Mouse (Mus musculus) bone marrow macrophage, adult 2 months (primary cell): ENCODE results near the gene Paxbp1. TPM values are rescaled to one million over a fixed set of nuclear protein-coding genes. Genes with fewer than 3 reads are reported as not detected.

Experiments used
- H3K27ac ChIP-seq: 2 replicates; pipeline ENCODE4 v1.5.1; 2012; ENCODE audit warnings: low read depth, low read length; ENCODE audit not compliant: insufficient read depth
- H3K4me1 ChIP-seq: 2 replicates; pipeline ENCODE4 v1.6.1; 2012; ENCODE audit warnings: low read length; ENCODE audit not compliant: control insufficient read depth, insufficient read depth
- H3K4me3 ChIP-seq: 2 replicates; pipeline ENCODE4 v1.5.1; 2012; ENCODE audit warnings: mild to moderate bottlenecking, low read length, moderate library complexity; ENCODE audit not compliant: insufficient read depth
- CTCF ChIP-seq: IDR thresholded peaks from 2 replicates; pipeline ENCODE4 v1.5.1; 2012; ENCODE audit warnings: low read depth, mild to moderate bottlenecking, low read length, moderate library complexity
- POLR2A ChIP-seq: IDR thresholded peaks from 2 replicates; pipeline ENCODE4 v1.6.1; 2012; ENCODE audit warnings: mild to moderate bottlenecking, low read depth, low read length, borderline replicate concordance
- polyA plus RNA-seq: library from polyadenylated mRNA; stranded (reverse); fragments of >200 nt; gene quantifications from 2 replicates; pipeline ENCODE4 v1.2.4, GENCODE M21; 2012; ENCODE audit not compliant: missing spikeins, insufficient read depth, insufficient read length

Paxbp1 gene
- polyA plus RNA-seq, 1 experiment = 91.7 TPM

- H3K4me3 ChIP-seq = no peak overlapping the region
- peaks cover 9% of the 10 kb centered on the region for H3K4me1 ChIP-seq
- TF ChIP-seq POLR2A (no peak), CTCF (no peak)
- no peak overlapping the region for H3K27ac ChIP-seq
Observed at GRCm38 (mm10) chr16:91056043-91056821, 11.9 kb upstream of the Paxbp1 start.

GRCm38 (mm10) chr16:91055150-91055549, 10.8 kb upstream of the Paxbp1 start:
- H3K27ac ChIP-seq = no peak overlapping the region
- no peak overlapping the region for H3K4me3 ChIP-seq
- TF ChIP-seq CTCF (no peak), POLR2A (no peak)
- H3K4me1 ChIP-seq = peaks cover 6% of the 10 kb centered on the region

GRCm38 (mm10) chr16:91053599-91053998, 9.3 kb upstream of the Paxbp1 start:
- TF ChIP-seq POLR2A (no peak), CTCF (no peak)

GRCm38 (mm10) chr16:91045511-91045910, 1.2 kb upstream of the Paxbp1 start:
- TF ChIP-seq CTCF = peak; percentile 67
- no peak for TF ChIP-seq POLR2A
- Histone ChIP-seq H3K27ac (no peak overlapping the region), H3K4me3 (peak overlapping the region; percentile 57), H3K4me1 (peaks cover 5% of the 10 kb centered on the region; the same call in 1 of the 2 replicates)

More at GRCm38 (mm10) chr16:91053599-91053998, 9.3 kb upstream of the Paxbp1 start:
- peaks cover 6% of the 10 kb centered on the region for H3K4me1 ChIP-seq
- H3K4me3 ChIP-seq = no peak overlapping the region
- no peak overlapping the region for H3K27ac ChIP-seq

- Histone ChIP-seq H3K4me3 (peak overlapping the region; percentile 89), H3K27ac (peak overlapping the region; percentile 66), H3K4me1 (peaks cover 5% of the 10 kb centered on the region; the same call in 1 of the 2 replicates)
- TF ChIP-seq CTCF = no peak
Observed at GRCm38 (mm10) chr16:91043461-91044248, 688 bp downstream of the Paxbp1 start.

GRCm38 (mm10) chr16:91042640-91043039, 1.7 kb downstream of the Paxbp1 start:
- Histone ChIP-seq H3K4me1 (peaks cover 5% of the 10 kb centered on the region; the same call in 1 of the 2 replicates), H3K4me3 (peak overlapping the region; percentile 55), H3K27ac (no peak overlapping the region)
- TF ChIP-seq POLR2A = no peak

- Histone ChIP-seq H3K4me1 (peaks cover 2% of the 10 kb centered on the region), H3K4me3 (no peak overlapping the region), H3K27ac (no peak overlapping the region)
- no peak for TF ChIP-seq CTCF
- TF ChIP-seq POLR2A = no peak
Observed at GRCm38 (mm10) chr16:91035866-91036265, 8.5 kb downstream of the Paxbp1 start.

GRCm38 (mm10) chr16:91030751-91031150, 13.6 kb downstream of the Paxbp1 start:
- TF ChIP-seq POLR2A = no peak
- no peak for TF ChIP-seq CTCF
- Histone ChIP-seq H3K27ac (peak overlapping the region; percentile 82), H3K4me1 (peaks cover 9% of the 10 kb centered on the region), H3K4me3 (no peak overlapping the region)

- Histone ChIP-seq H3K4me1 (peaks cover 9% of the 10 kb centered on the region), H3K27ac (no peak overlapping the region), H3K4me3 (no peak overlapping the region)
- TF ChIP-seq POLR2A (no peak), CTCF (no peak)
Observed at GRCm38 (mm10) chr16:91029901-91030300, 14.4 kb downstream of the Paxbp1 start.
